ENCODE assay signal across 19 mouse cellular contexts in genomic region chr4:135012945-135013344, GRCm38 (mm10).
A peak's percentile ranks its signal among the peaks of the same experiment; 100 is the strongest.
DNase-seq lines count a peak whose midpoint lies in the region; ATAC-seq and TF ChIP-seq lines count a peak whose summit lies in the region.
"Had no signal": no experiment of that assay in that cellular context is flagged by ENCODE, and none has a peak within 500 bp of the region (broad histone marks: within the 10 kb centered on the region; RNA-seq: fewer than 3 reads in every experiment).

No protein-coding gene starts in this region.

- 0 out of 2 replicates have a peak, but pooled peaks cover 4% of the 10 kb centered on the region for H3K9me3 ChIP-seq in intestine, postnatal 0 days (ENCODE audit: control insufficient read depth)
- H3K9me3 ChIP-seq in intestine, embryonic 16.5 days (ENCODE audit: control insufficient read depth, low read length), result no peaks in the 10 kb centered on the region; the same call in 1 of the 2 replicates
- H3K9me3 ChIP-seq in neural tube, embryonic 15.5 days (replicated peaks), result no peaks in the 10 kb centered on the region
- H3K9me3 ChIP-seq: neural tube, embryonic 13.5 days had no signal

- H3K27ac ChIP-seq in intestine, postnatal 0 days (ENCODE audit: low read depth, low read length), result no peak overlapping the region
- H3K27ac ChIP-seq in intestine, embryonic 16.5 days (ENCODE audit: low read length), result no peak overlapping the region
- H3K27ac ChIP-seq in neural tube, embryonic 15.5 days (replicated peaks), result no peak overlapping the region
- H3K27ac ChIP-seq: liver, embryonic 15.5 days; neural tube, embryonic 13.5 days had no signal

- no peak overlapping the region for H3K4me3 ChIP-seq in intestine, postnatal 0 days (ENCODE audit: low read depth, low read length)
- no peak overlapping the region for H3K4me3 ChIP-seq in intestine, embryonic 16.5 days (ENCODE audit: low read length)
- H3K4me3 ChIP-seq in neural tube, embryonic 15.5 days (replicated peaks), result no peak overlapping the region
- H3K4me3 ChIP-seq: liver, embryonic 15.5 days; neural tube, embryonic 13.5 days had no signal

- no peak overlapping the region for H3K4me2 ChIP-seq in intestine, postnatal 0 days (replicated peaks; ENCODE audit: low read depth)
- H3K4me2 ChIP-seq in intestine, embryonic 16.5 days (ENCODE audit: low read depth, low read length), result no peak overlapping the region
- H3K4me2 ChIP-seq in neural tube, embryonic 15.5 days, result no peak overlapping the region
- H3K4me2 ChIP-seq: heart, embryonic 11.5 days; liver, embryonic 15.5 days; neural tube, embryonic 13.5 days had no signal

- 77% methylated on average over 4 of the region's 4 CpGs for WGBS in intestine, postnatal 0 days
- whole genome bisulfite sequencing in intestine, embryonic 16.5 days, result 80% methylated on average over 4 of the region's 4 CpGs
- 73% methylated on average over 4 of the region's 4 CpGs for WGBS in neural tube, embryonic 15.5 days

- no peaks in the 10 kb centered on the region for H3K27me3 ChIP-seq in intestine, postnatal 0 days (replicated peaks; ENCODE audit: control insufficient read depth, insufficient read depth, low read length)
- H3K27me3 ChIP-seq in intestine, embryonic 16.5 days (replicated peaks; ENCODE audit: control insufficient read depth, insufficient read depth, low read length), result no peaks in the 10 kb centered on the region
- 0 out of 2 replicates have a peak, but pooled peaks cover 7% of the 10 kb centered on the region for H3K27me3 ChIP-seq in neural tube, embryonic 15.5 days (replicated peaks)

- peak; percentile 12 for DNase-seq in A20 (ENCODE audit: low read depth, low spot score)
- peak; percentile 59 for DNase-seq in NIH3T3 (ENCODE audit: low read depth)
- no peak for DNase-seq in thymus, postnatal 25 days
- no peak for DNase-seq in heart, postnatal 25 days (ENCODE audit: low spot score)
- DNase-seq: cerebellum, adult 11 months; gastrocnemius, postnatal 25 days; heart, postnatal 4 days; kidney, postnatal 36 days; retina, postnatal 1 day; spleen, adult 18-20 months had no signal

- no peaks in the 10 kb centered on the region for H3K4me1 ChIP-seq in intestine, postnatal 0 days (replicated peaks; ENCODE audit: control insufficient read depth, insufficient read depth, low read length)
- H3K4me1 ChIP-seq in intestine, embryonic 16.5 days (ENCODE audit: control insufficient read depth, insufficient read depth, low read length), result no peaks in the 10 kb centered on the region
- no peaks in the 10 kb centered on the region for H3K4me1 ChIP-seq in neural tube, embryonic 15.5 days
- H3K4me1 ChIP-seq: liver, embryonic 15.5 days had no signal

- ATAC-seq in intestine, postnatal 0 days, result no peak
- no peak for ATAC-seq in intestine, embryonic 16.5 days
- 0 out of 2 replicates have a peak, but pooled peaks have one; percentile 8 for ATAC-seq in granulocyte monocyte progenitor cell, adult 5-6 weeks (replicated peaks; ENCODE audit: poor library complexity, severe bottlenecking)
- ATAC-seq in neural tube, embryonic 15.5 days (ENCODE audit: low FRiP score), result no peak
- ATAC-seq: activated CD4-positive, CD25-positive, alpha-beta regulatory T cell, adult 4 months; inflammation-experienced regulatory T-cells, adult 6 months had no signal

- TF ChIP-seq CTCF in intestine, postnatal 0 days (IDR thresholded peaks at IDR 0.05; ENCODE audit: low read depth), result peak; percentile 47

- H3K36me3 ChIP-seq in intestine, postnatal 0 days (ENCODE audit: control insufficient read depth, insufficient read depth), result no peaks in the 10 kb centered on the region
- H3K36me3 ChIP-seq in intestine, embryonic 16.5 days (ENCODE audit: control insufficient read depth, insufficient read depth, low read length), result no peaks in the 10 kb centered on the region
- no peaks in the 10 kb centered on the region for H3K36me3 ChIP-seq in neural tube, embryonic 15.5 days
- H3K36me3 ChIP-seq: liver, embryonic 15.5 days; neural tube, embryonic 13.5 days had no signal

- intact Hi-C loops in heart, postnatal 25 days (cut with DNase I), result no loop called here

- no peak overlapping the region for H3K9ac ChIP-seq in intestine, postnatal 0 days (ENCODE audit: low read depth, low read length)
- H3K9ac ChIP-seq in intestine, embryonic 16.5 days (ENCODE audit: low read depth, low read length), result no peak overlapping the region
- H3K9ac ChIP-seq in neural tube, embryonic 15.5 days (replicated peaks), result no peak overlapping the region
- H3K9ac ChIP-seq: liver, embryonic 15.5 days; neural tube, embryonic 13.5 days had no signal

Comparison
In these comparisons a context has a peak if more than half of its experiments do, and no peak if none do; other contexts are left out.
1. DNase-seq: peak in A20 (single experiment) and NIH3T3 (single experiment); none in thymus, postnatal 25 days (single experiment) and heart, postnatal 25 days (single experiment).